Mouse (Mus musculus) T-helper 1 cell (primary cell): Measurements from ENCODE around the gene Fscn2.

Experiments
- in situ Hi-C: fragments of 300-600 bp; cut with MboI, MseI; formaldehyde crosslinking; loops from one replicate; pipeline ENCODE4 v1.15.1; 2025; ENCODE audit warnings: high pct_unique_total_duplicates

The Fscn2 gene

DNA sequence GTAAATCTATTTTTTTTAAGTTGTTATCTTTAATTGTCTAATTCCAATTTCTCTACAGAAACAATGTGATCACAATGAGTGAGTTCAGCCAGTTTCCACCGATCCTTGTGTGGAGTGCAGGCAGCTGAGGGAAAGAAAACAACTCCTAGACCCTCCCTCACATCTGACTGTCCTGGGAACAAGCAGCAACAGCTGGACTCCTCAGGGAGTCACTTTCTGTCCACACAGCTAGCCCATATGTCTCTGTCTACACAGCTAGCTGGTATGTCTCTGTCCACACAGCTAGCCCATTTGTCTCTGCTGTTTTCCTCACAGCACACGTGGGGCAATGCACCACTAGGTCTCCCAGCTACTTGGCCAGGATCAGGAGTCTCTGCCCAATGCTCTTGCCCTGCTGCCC lies 36.3 kb downstream of the Fscn2 start:
- in situ Hi-C loops, result no loop called here

- in situ Hi-C loops, result no loop called here
These were observed 38.0 kb downstream of the Fscn2 start for GRCm38 (mm10) chr11:120399319-120399718.

DNA sequence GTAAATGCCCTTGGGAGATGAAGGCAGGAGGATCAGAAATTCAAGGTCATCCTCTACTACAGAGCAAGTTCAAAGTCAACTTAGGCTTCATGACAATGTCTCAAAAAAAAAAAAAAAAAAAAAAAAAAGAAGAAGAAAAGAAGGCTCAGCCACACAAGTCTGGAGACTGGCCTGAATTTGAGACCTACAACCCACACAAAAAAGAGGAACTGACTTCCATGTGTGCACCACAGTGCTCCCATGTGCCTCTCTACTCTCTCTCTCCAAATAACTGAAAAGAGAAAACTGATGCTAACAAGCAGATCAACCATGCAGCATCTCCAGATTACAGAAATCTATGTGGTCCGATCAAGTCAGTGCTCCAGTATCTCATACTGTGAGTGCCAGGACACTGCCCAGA lies 43.5 kb downstream of the Fscn2 start:
- in situ Hi-C loops, result no loop called here

- in situ Hi-C loops, result no loop called here
These were observed 44.5 kb downstream of the Fscn2 start for GRCm38 (mm10) chr11:120405867-120406266.

DNA sequence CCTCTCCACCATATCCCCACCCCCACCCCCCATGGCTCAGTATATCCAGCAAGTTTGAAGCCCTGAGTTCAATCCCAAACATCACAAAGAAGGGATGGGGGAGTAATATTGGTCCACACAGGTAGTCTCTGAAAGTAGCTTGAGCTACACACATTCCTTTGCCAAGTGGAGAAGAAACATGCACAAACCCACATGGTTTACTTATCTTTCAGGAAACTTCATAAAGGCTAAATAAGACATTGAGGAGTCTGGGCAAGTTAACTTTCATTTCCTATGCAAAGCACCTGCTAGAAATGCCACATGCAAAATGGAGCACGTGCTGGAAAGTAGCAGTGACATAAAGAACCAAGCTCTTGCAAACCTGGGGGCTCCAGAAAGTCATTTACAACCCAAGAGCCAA lies 45.1 kb downstream of the Fscn2 start:
- in situ Hi-C loops, result no loop called here

DNA sequence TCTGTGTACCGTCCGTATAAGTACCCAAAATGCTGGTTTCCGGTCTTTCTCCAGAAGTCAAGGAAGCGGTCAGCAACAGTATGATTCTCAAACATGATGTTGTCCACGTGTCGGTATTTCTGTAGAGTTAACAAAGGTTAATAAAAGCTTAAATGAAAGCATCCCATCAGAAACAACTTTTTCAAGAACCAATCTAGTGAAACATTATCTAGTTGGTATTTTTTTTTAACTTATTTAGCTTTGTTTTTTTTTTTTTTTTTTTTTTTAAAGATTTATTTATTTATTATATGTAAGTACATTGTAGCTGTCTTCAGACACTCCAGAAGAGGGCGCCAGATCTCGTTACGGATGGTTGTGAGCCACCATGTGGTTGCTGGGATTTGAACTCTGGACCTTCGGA lies 52.3 kb downstream of the Fscn2 start:
- in situ Hi-C loops, result loop anchor here (10.0 kb wide), 1 partner anchor 561 kb away; no protein-coding TSS in a partner anchor
